Mouse (Mus musculus): ENCODE measurements around the gene Cblc. TPM values are rescaled to one million over a fixed set of nuclear protein-coding genes. Genes with fewer than 3 reads are reported as not detected.

The Cblc gene
- polyA plus RNA-seq, 1 experiment from 2014 or later: 1.3 TPM

GRCm38 (mm10) chr7:19746426-19747201 is 50.0 kb downstream of the Cblc start:
- peak overlapping the region; percentile 62 for H3K27ac ChIP-seq
- H3K36me3 ChIP-seq: peaks cover 6% of the 10 kb centered on the region; the same call in 1 of the 2 replicates
- no peaks in the 10 kb centered on the region for H3K9me3 ChIP-seq (replicated peaks)
- H3K4me2 ChIP-seq (replicated peaks): peak overlapping the region; percentile 70
- peak overlapping the region; percentile 90 for H3K9ac ChIP-seq
- ATAC-seq (ENCODE audit: low FRiP score): no peak
- H3K4me1 ChIP-seq: peaks cover 53% of the 10 kb centered on the region
- H3K27me3 ChIP-seq: no peaks in the 10 kb centered on the region
- WGBS: 32% methylated on average over 6 of the region's 6 CpGs
- peak overlapping the region; percentile 79; the same call in 1 of the 2 replicates for H3K4me3 ChIP-seq

- 83% methylated on average over 8 of the region's 10 CpGs for WGBS
- ATAC-seq (ENCODE audit: low FRiP score): no peak
- Histone ChIP-seq H3K27ac (no peak overlapping the region), H3K36me3 (peaks cover 9% of the 10 kb centered on the region; the same call in 1 of the 2 replicates), H3K4me3 (no peak overlapping the region), H3K4me1 (peaks cover 57% of the 10 kb centered on the region), H3K9me3 (replicated peaks) (no peaks in the 10 kb centered on the region), H3K9ac (no peak overlapping the region), H3K27me3 (no peaks in the 10 kb centered on the region), H3K4me2 (replicated peaks) (no peak overlapping the region)
Measured at GRCm38 (mm10) chr7:19745971-19746370, 50.6 kb downstream of the Cblc start.

GRCm38 (mm10) chr7:19744590-19745385 is 51.8 kb downstream of the Cblc start:
- Histone ChIP-seq H3K27me3 (no peaks in the 10 kb centered on the region), H3K36me3 (peaks cover 11% of the 10 kb centered on the region; the same call in 1 of the 2 replicates), H3K4me2 (replicated peaks) (no peak overlapping the region), H3K4me3 (no peak overlapping the region), H3K9ac (0 out of 2 replicates have a peak overlapping the region, but pooled peaks have one; percentile 14), H3K9me3 (replicated peaks) (no peaks in the 10 kb centered on the region), H3K27ac (peak overlapping the region; percentile 52; the same call in 1 of the 2 replicates), H3K4me1 (peaks cover 51% of the 10 kb centered on the region)
- ATAC-seq (ENCODE audit: low FRiP score): no peak
- 61% methylated on average over 14 of the region's 14 CpGs for WGBS

- WGBS: 92% methylated on average over 6 of the region's 6 CpGs
Measured at GRCm38 (mm10) chr7:19743791-19744190, 52.8 kb downstream of the Cblc start.

GRCm38 (mm10) chr7:19742468-19742867 is 54.1 kb downstream of the Cblc start:
- Histone ChIP-seq H3K9me3 (replicated peaks) (no peaks in the 10 kb centered on the region), H3K27ac (no peak overlapping the region), H3K4me1 (peaks cover 38% of the 10 kb centered on the region), H3K27me3 (no peaks in the 10 kb centered on the region), H3K4me3 (no peak overlapping the region), H3K9ac (no peak overlapping the region), H3K36me3 (peaks cover 19% of the 10 kb centered on the region), H3K4me2 (replicated peaks) (no peak overlapping the region)
- whole genome bisulfite sequencing: 45% methylated on average over 5 of the region's 5 CpGs
- no peak for ATAC-seq (ENCODE audit: low FRiP score)

More at GRCm38 (mm10) chr7:19743791-19744190, 52.8 kb downstream of the Cblc start:
- Histone ChIP-seq H3K27ac (no peak overlapping the region), H3K27me3 (no peaks in the 10 kb centered on the region), H3K4me1 (peaks cover 51% of the 10 kb centered on the region), H3K4me3 (no peak overlapping the region), H3K9ac (no peak overlapping the region), H3K36me3 (peaks cover 11% of the 10 kb centered on the region; the same call in 1 of the 2 replicates), H3K4me2 (replicated peaks) (no peak overlapping the region), H3K9me3 (replicated peaks) (no peaks in the 10 kb centered on the region)
- no peak for ATAC-seq (ENCODE audit: low FRiP score)

- no peak overlapping the region for H3K4me3 ChIP-seq
- no peak overlapping the region for H3K27ac ChIP-seq
- WGBS: 5% methylated on average over 8 of the region's 8 CpGs
- H3K9ac ChIP-seq: no peak overlapping the region
- no peak overlapping the region for H3K4me2 ChIP-seq (replicated peaks)
- no peaks in the 10 kb centered on the region for H3K9me3 ChIP-seq (replicated peaks)
- H3K36me3 ChIP-seq: peaks cover 29% of the 10 kb centered on the region
- no peaks in the 10 kb centered on the region for H3K27me3 ChIP-seq
- H3K4me1 ChIP-seq: peaks cover 28% of the 10 kb centered on the region
- no peak for ATAC-seq (ENCODE audit: low FRiP score)
Measured at GRCm38 (mm10) chr7:19741329-19742031, 55.1 kb downstream of the Cblc start.

GRCm38 (mm10) chr7:19740269-19740668 is 56.3 kb downstream of the Cblc start:
- H3K27ac ChIP-seq: no peak overlapping the region
- no peak overlapping the region for H3K9ac ChIP-seq
- H3K27me3 ChIP-seq: no peaks in the 10 kb centered on the region
- H3K4me2 ChIP-seq (replicated peaks): no peak overlapping the region
- H3K9me3 ChIP-seq (replicated peaks): no peaks in the 10 kb centered on the region
- peaks cover 18% of the 10 kb centered on the region for H3K4me1 ChIP-seq
- no peak overlapping the region for H3K4me3 ChIP-seq
- peaks cover 38% of the 10 kb centered on the region for H3K36me3 ChIP-seq
- 92% methylated on average over 11 of the region's 11 CpGs for WGBS
- no peak for ATAC-seq (ENCODE audit: low FRiP score)

GRCm38 (mm10) chr7:19738771-19739170 is 57.8 kb downstream of the Cblc start:
- H3K36me3 ChIP-seq: peaks cover 49% of the 10 kb centered on the region
- no peaks in the 10 kb centered on the region for H3K9me3 ChIP-seq (replicated peaks)
- no peak overlapping the region for H3K4me2 ChIP-seq (replicated peaks)
- peaks cover 10% of the 10 kb centered on the region for H3K4me1 ChIP-seq
- no peak overlapping the region for H3K4me3 ChIP-seq
- no peak overlapping the region for H3K27ac ChIP-seq
- no peak overlapping the region for H3K9ac ChIP-seq
- ATAC-seq (ENCODE audit: low FRiP score): no peak
- WGBS: 92% methylated on average over 3 of the region's 3 CpGs
- H3K27me3 ChIP-seq: no peaks in the 10 kb centered on the region

GRCm38 (mm10) chr7:19736389-19737057 is 60.1 kb downstream of the Cblc start:
- no peak for ATAC-seq (ENCODE audit: low FRiP score)
- Histone ChIP-seq H3K9me3 (replicated peaks) (no peaks in the 10 kb centered on the region), H3K4me1 (peaks cover 3% of the 10 kb centered on the region), H3K9ac (no peak overlapping the region), H3K4me3 (no peak overlapping the region), H3K36me3 (peaks cover 64% of the 10 kb centered on the region), H3K4me2 (replicated peaks) (no peak overlapping the region), H3K27ac (no peak overlapping the region), H3K27me3 (no peaks in the 10 kb centered on the region)
- 88% methylated on average over 16 of the region's 16 CpGs for WGBS

- Histone ChIP-seq H3K9me3 (replicated peaks) (no peaks in the 10 kb centered on the region), H3K4me3 (no peak overlapping the region), H3K36me3 (peaks cover 81% of the 10 kb centered on the region), H3K9ac (no peak overlapping the region), H3K4me1 (no peaks in the 10 kb centered on the region), H3K27me3 (no peaks in the 10 kb centered on the region), H3K27ac (no peak overlapping the region), H3K4me2 (replicated peaks) (no peak overlapping the region)
- no peak for ATAC-seq (ENCODE audit: low FRiP score)
- 91% methylated on average over 10 of the region's 10 CpGs for WGBS
Measured at GRCm38 (mm10) chr7:19734178-19734666, 62.4 kb downstream of the Cblc start.
